Mouse (Mus musculus) kidney, postnatal 25 days (tissue): ENCODE measurements around the gene Fbxo24.

Experiments used
- DNase-seq, 2 experiments: peaks; one replicate each; pipeline ENCODE4 v3.0.0; 2021; ENCODE audit warnings: mixed read lengths in 2 of 2

The Fbxo24 gene

DNA sequence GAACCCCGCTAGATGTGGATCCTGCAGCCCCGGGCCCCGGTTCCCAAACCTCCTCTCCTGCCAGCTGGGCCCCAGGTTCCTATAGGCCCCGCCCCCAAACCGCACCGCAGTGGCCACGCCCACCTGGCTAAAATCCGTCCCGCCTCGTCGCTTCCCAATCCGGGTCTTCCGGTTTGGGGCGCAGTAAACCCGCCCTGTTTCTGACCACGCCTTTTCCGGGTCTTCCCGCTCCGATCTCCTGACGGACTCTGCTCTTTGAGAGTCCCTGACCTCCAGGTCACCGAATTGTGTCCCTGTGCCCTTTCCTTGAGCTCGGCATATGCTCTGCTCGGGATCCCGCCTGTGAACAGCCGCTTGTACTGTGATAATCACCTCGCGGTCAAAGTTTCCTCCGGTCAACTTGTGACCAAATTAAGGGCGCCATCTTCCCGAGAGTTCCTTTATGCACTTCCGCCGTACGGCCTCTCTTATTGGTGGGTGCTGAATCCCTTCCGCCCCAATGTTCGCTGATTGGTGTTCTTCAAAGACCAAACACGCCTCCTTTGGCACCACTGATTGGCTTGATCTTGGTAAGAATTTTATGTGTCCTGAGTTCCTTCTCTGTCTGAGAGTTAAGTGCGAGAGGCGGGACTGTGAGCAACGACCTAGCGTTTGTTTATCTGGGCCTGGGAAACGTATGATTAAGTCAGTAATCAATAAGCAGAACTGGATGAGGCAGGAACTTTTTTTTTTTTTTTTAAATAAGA, 28.0 kb downstream of the Fbxo24 start, which contains the start of gene Mospd3:
Mospd3 (minus strand) TSS at position 440 of the 746 bp plus-strand sequence.
- peak; percentile 97 to 98 for DNase-seq

DNA sequence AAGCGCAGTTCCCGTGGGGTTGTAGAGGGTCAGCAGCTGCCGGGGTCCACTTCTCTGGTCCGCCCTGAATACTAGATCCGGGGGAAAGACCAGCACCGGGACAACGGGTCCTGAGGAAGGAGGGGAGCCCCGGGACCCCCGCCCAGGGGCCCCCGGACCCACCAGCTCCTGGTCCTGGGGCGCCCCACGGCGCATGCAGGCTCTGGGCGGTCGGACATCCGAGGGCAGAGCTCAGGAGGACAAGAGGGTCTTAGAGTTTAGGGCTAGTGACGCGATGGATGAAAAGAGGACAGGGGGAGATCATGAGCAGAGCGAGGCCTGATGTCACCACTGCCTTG, 28.6 kb downstream of the Fbxo24 start:
- DNase-seq: no peak

DNA sequence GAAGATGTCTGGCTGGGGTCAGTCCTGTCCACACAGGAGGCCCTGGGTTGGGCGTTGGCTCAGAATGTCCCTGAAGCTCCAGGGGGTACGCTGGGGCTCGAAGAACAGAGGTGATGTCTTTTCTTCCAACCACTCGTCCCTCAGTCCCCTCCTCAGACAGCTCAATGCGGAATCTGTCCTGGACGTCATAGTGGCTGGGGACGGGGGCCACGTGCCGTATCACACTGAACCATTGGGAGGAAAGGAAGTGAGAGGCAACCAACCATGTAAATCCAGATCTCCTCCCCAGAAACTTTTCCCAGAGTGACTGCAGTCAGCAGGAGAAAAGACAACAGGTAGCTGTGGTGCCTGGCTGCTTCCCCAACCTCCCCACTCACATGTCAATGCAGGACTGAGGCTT, 29.2 kb downstream of the Fbxo24 start:
- DNase-seq: no peak

DNA sequence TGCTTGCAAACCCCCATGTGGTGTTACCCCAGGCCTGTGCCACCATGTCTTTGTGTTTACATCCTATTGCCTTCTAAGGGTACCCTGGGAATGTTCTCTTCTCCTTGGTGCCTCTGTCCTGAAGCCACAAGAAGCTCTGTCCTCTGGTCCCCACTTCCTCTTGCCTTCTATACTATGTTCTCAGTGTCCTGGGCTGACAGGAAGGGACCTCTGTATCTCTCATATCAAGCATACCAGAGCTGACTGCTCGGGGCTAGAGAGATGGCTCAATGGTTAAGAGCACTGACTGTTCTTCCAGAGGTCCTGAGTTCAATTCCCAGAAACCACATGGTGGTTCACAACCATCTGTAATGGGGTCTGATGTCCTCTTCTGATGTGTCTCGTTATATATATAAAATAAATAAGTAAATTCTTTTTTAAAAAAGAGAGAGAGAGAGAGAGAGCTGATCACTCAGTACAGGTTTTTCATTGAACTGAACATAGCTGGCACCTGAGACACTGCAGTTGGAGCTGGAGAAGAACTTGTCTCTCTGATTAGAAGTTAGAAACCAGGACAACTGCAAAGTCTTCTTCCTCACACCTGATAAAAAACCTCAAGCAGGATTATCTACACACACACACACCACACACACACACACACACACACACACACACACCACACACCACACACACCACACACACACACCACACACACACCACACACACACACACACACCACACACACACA, 30.5 kb downstream of the Fbxo24 start:
- no peak for DNase-seq

DNA sequence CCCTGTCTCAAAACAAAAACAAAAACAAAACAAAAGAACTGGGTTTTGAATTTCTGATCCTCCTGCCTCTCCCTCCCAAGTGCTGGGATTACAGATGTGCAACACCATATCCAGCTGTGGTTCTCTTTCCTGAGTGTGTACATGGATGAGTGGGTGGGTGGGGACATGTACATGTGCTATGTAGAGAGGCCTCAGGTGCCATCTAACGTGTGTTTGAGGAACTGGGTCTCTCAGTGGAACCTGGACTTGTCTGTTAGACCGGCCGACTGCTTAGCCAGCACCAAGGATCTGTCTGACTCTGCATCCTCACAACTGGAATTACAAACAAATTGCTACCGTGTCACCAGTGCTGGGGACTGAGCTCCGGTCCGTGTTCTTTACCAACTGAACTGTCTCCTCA, 31.2 kb downstream of the Fbxo24 start:
- DNase-seq: no peak

DNA sequence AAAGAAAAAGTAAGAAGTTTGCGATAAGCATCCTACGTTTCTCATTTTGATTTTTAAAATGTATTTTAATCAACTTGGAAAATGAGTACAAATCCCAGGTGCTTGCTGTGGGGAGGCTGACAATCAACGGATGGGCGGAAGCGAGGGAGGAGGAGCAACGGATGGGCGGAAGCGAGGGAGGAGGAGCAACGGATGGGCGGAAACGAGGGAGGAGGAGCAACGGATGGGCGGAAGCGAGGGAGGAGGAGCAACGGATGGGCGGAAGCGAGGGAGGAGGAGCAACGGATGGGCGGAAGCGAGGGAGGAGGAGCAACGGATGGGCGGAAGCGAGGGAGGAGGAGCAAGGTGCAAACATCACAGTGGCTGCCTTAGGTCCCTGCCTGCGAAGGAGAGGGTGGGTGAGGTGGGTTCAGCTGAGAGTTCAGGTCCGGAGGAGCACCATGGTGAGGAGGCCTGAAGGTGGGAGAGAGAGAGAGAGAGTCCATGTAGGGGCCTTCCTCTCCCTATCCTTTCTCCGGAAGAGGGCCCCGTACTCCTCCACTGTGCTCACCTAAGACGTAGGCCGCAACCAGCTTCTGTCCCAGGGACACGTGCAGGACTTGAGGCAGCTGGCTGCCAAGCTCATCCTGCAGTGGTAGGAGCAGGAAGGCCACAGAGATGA, 32.1 kb downstream of the Fbxo24 start:
- DNase-seq: no peak

DNA sequence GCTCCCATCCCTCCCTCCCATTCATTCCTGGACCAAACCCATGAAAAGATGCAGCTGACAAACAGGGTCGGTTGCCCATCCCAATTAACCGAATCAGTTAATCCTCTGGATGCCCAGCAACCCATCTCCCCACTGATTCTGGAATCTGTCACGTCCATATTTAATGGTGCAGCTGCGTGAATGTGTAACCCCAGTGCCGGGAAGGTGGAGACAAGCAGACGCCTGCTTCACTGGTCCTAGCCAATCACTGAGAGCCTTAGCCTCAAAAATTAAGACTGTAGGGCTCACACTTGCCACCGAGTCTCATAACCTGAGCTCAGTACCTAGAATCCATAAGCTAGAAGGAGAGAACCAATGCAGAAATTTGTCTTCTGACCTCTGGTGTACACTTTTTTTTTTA, 32.9 kb downstream of the Fbxo24 start:
- no peak for DNase-seq

DNA sequence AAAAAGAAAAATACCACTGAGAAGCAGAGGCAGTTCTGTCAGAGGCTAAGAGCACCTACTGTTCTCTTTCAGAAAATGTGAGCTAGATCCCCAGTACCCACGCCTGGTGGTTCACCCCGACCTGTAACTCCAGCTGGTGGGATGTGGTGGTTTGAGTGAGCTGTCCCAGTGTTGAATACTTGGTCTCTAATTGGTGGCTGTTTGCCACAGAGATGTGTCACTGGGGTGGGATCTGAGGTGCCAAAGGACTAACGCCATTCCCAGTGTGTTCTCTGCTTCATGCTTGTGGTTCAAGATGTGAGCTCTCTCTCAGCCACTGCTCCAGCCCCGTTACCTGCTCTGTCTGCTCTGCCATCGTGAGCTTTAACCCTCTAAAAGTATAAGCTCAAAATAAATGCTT, 38.3 kb downstream of the Fbxo24 start:
- no peak for DNase-seq

DNA sequence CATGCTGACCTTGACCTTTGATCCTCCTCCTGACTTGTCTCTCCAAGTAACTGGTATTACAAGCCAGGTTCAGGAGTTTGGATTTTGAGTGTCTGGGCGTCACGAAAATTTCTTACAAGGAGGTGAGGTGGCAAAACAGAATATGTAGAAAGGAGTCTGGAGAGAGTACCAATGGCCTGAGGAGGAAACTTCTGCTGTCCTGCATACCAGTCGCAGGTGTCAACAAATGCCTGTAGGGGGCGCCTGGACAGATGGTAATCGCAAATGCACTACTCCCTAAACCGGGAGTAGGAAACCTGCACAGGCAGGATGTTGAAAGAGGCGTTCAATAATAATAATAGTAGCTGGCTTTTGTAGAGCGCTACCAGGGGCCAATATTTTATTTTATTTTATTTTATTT, 43.8 kb downstream of the Fbxo24 start:
- peak; percentile 79 to 87 for DNase-seq

DNA sequence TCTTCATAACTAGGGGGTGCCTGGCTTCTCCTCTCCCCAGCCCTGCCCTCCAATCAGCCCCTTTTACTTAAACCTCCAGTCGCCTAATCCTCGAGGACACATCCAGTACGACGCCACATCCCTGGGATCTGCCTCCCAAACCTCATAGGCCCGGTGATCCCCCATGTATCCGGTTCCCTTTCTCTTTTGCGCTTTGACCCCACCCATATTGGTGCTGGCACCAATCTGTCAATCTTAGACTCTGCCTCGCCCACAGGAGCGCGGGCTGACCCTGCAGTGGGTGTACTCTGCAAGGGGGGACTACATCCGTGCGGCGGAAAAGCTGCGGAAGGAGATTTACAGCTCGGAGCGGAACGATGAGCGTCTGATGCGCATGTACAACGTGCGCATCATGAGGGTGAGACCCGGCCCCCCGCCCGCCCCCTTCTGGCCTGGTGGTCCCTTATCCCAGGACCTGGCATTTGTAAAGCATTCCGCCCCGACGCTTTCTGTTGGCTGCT, 45.1 kb downstream of the Fbxo24 start:
- DNase-seq: no peak

DNA sequence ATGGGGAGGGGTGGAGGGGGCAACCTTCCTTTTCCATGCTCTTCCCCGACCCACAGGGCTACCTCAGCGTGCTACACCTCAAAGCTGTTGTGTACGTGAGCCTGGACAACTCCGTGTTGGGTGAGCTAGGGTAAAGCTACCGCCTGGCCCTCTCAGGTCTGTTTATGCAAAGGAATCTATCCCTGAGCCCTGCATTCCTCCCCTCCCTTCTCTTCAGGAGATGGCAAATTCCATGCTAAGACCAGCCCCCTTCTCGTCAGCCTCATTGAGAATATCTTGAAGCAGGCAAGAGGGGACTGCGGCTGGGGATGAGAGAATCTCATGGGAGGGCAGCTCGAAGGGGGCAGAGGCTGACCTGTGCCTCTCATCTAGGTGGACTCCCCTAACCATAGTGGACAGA, 46.1 kb downstream of the Fbxo24 start:
- DNase-seq: no peak

DNA sequence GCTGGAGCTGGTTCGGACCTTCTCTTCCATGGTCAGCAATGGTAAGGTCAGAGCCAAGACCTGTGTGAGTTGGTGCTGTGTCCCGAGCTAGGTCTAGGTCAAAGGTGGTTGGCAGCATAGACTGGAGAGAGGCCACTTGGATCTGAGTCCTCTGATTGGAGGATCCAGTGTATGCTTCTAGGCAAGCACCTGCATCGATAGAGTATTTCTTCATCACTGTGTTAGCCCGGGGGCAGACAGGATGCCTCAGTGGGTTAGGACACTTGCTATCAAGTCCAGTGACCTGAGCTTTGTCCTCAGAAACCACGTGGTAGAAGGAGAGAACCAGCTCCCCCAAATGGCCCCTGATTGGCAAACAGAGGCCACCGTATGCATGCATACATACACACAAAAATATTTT, 48.6 kb downstream of the Fbxo24 start:
- no peak for DNase-seq

DNA sequence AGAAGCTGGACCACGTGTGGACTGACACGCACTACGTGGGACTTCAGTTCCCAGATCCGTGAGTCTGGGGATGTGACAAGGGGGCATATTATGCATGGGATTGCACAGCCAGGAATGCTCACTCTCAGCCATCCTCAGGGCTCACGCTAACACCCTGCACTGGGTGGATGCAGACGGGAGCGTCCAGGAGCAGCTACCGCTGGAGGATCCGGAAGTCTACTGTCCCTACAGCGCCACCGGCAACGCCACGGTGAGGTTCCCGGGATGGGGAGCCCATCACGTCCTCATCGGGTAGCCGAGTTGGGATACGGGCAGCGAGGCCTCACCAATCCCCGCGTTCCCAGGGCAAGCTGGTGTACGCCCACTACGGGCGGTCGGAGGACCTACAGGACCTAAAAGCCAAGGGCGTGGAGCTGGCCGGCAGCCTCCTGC, 54.3 kb downstream of the Fbxo24 start:
- DNase-seq: peak; percentile 34 to 62

DNA sequence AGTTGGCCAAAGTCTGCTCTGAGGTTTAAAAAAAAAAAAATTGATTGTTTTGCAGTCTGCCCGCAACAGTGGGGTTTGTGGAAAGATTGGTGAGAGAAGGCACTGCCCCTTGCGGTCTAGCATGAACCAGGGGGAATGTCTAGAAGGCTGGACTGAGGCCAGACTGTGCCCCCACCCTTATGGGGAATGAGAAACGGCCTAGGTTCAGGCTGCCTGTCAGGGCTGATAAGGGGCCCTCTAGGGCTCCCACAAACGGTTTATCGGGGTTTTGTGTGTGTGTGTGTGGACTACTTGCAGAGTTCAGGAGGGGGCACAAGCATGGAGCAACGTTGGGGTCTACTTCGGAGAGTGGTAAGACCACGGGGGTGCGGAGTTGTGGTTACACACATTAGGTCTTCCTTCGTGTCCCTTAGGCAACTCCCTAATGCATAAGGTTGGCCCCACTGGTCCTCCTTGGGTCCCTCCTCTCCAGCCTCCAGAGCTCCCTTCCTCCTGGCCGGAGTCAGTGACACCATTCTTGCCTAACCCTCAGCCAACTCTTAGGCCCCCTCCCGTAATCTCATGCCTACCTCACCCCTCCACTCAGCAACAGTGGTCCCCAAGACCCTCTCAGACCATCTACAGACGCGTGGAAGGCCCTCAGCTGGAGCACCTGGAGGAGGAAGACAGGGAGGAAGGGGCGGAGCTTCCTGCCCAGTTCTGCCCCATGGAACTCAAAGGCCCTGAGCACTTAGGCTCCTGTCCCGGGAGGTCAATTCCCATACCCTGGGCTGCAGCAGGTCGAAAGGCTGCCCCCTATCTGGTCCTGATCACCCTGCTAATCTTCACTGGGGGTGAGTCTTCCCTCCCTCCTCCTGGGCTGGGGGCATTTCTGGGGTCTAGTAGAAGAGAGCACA, 57.9 kb downstream of the Fbxo24 start:
- no peak for DNase-seq

DNA sequence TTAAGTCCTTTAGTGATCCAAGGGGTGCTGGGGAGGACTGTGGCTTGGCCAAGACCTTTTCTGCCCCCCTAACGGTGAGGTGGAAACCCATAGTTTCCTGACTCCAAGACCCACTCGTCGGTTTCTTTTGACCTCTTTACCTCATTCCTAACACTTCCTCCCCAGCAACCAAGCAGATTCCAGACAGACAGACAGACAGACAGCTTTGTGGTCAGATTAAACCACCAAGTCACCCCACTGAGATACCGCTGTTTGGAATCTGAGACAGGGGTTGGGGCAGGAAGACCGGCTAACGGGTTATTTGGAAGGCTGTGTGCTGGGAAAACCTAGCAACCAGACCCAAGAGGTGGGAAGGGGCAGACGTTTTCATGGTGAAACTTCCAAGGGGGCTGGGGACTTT, 58.6 kb downstream of the Fbxo24 start:
- no peak for DNase-seq

DNA sequence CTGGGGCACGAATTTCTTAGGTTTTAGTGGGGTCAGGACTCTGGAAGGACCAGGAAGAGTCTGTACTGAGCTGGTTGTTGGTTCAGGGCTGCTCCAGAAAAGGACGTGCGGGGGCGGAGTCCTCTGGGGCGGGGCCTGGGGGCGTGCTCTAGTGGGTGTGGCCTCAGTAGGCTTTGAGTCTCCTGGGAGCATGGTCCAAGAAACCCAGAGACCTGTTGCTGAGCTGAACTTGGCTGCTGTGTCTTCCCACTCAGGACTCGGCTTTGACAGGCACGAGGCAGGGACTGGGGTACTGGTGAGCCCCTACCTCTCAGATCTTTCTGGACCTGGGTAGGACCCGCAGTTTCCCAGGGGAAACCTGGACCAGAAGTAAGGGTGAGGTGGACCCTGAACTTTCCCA, 59.1 kb downstream of the Fbxo24 start, which contains the start of gene Tfr2:
Tfr2 (plus strand) TSS at position 176 of the 400 bp plus-strand sequence.
- peak; percentile 60 to 77 for DNase-seq

DNA sequence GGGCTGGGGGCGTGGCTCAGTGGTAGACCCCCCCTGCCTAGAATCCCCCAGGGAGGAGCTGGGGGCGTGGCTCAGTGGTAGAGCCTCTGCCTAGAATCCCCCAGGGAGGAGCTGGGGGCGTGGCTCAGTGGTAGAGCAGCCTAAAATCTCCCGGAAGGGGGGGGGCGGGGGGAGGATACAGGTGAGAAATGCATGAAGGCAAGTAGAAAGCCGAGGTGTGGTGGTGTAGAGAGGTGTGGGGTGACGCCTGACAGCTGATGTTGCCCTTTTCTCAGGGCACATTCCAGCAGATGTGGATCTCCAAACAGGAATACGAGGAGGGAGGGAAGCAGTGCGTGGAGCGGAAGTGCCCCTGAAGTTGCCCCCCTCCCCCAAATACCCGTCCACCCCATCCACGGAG, 59.8 kb downstream of the Fbxo24 start:
- DNase-seq: no peak

DNA sequence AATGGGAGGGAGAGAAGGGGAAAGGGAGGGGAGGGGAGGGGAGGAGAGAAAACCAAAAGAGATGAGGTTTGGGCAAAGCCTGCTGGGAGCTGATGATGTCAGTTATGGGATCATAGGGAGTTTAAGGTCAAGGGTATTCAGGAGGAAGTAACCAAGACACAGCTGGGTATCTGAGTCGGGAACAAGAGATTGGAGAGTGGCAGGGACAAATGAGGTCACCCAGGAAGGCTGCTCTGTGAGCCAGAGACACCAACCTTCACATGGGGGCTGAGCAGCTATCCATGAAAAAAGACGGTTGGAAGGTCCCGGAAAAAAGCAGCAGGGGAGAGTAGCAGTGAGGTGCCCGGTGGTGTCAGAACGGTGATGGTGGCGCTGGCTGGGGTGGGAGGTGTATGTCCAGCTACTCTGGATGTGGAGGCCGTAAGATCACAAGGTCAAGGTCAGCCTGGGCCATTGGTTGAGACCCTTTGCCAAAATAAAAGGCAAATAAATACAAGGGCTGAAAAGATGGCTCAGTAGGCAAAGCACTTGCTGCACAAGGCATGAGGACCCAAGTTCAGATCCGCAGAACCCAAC, 60.5 kb downstream of the Fbxo24 start:
- DNase-seq: no peak

DNA sequence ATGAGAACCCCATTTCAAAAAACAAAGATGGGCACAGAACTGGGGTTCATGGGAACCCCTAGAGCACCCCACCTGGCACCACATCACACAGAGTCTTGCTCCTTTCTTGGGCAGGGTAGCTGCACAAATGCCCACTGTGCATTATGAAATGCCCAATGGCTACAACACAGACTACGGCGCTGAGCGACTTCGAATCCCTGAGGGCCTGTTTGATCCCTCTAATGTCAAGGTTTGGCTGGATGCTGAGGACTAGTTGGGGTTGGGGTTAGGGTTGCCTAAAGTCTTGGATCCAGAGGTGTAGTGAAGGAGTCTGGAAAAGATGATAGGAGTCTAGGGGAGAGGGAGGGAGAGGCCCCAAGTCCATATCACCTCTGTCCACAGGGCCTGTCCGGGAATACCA, 62.4 kb downstream of the Fbxo24 start:
- DNase-seq: no peak

DNA sequence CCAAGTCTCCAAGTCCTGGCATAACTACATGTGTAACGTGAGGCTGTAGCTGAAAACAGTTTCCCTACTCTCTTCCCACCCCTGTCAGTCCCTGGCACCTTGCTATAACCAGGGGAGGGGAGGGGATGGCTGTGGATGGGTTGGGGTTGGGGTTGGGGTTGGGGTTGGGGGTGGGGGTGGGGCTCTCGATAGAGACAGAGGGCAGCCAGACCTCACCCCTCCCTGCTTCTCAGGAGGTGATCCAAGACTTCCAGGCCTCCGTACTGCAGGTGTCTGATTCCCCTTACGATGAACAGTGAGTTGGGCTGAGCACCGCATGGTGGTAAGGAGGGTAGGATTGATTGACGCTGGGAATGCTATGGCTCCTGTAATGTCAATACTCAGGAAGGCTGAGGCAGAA, 63.1 kb downstream of the Fbxo24 start:
- no peak for DNase-seq

DNA sequence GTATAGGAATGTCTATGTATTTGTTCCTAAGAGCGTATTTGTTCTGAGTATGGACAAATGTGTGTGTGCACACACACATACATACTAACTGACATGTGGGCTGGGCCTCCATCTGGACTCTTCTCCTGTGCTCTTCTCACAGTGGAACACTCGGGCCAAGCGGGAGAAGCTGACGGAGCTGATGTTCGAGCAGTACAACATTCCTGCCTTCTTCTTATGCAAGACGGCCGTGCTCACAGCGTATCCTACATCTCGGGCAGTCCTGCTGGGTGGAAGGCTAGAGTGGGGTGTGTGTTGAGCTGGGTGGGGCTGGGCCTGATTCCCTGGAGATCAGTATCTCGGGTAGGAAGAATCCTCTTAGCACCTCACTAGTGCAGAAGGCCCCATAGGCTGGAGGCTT, 65.8 kb downstream of the Fbxo24 start:
- peak in 1 of 2 experiments; percentile 22 for DNase-seq
